Mouse (Mus musculus) CH12.LX (cell line): ENCODE results near the gene C5ar1. TPM values are rescaled to one million over a fixed set of nuclear protein-coding genes. Genes with fewer than 3 reads are reported as not detected.

Source experiments
- DNase-seq: peaks from one replicate; pipeline ENCODE4 v3.0.0-alpha.2; 2013; ENCODE audit errors: extremely low read depth
- H3K27ac ChIP-seq: 2 replicates; pipeline ENCODE4 v1.5.1; 2012; ENCODE audit warnings: low read depth, mild to moderate bottlenecking, control low read depth, moderate library complexity; ENCODE audit not compliant: insufficient read depth
- H3K27me3 ChIP-seq: replicated peaks from 2 replicates; pipeline ENCODE3; 2012; ENCODE audit warnings: inconsistent platforms
- H3K36me3 ChIP-seq, 2 experiments: replicated peaks in 1 of 2; 2 replicates each; pipeline versions ENCODE3 to v1.6.1; 2012; ENCODE audit warnings: inconsistent platforms in 1 of 2, low read length in 1 of 2, mild to moderate bottlenecking in 1 of 2, mixed read lengths in 1 of 2, moderate library complexity in 1 of 2; ENCODE audit not compliant: control insufficient read depth in 1 of 2, insufficient read depth in 1 of 2
- H3K4me1 ChIP-seq, 2 experiments: 2 replicates each; pipeline ENCODE4 v1.6.1; 2012; ENCODE audit warnings: inconsistent platforms in 1 of 2, moderate library complexity in 1 of 2; ENCODE audit not compliant: insufficient read depth in 2 of 2, control insufficient read depth in 1 of 2
- H3K4me2 ChIP-seq: 2 replicates; pipeline ENCODE4 v1.6.1; 2012; ENCODE audit warnings: low read depth, mild to moderate bottlenecking, control low read depth; ENCODE audit not compliant: poor library complexity, insufficient read depth, severe bottlenecking
- H3K4me3 ChIP-seq, 3 experiments: fragments of 150-350 bp in 1 of 3; sonication (generic) in 1 of 3; replicated peaks in 1 of 3; 2 replicates each; pipeline versions ENCODE3 to v1.5.1; 2011 to 2012; ENCODE audit warnings: low read depth in 2 of 3, low read length in 2 of 3, mild to moderate bottlenecking in 2 of 3, moderate library complexity in 2 of 3, control low read depth in 1 of 3, improper control_type of control experiment in 1 of 3, inconsistent platforms in 1 of 3, mixed read lengths in 1 of 3; ENCODE audit not compliant: poor library complexity in 1 of 3
- H3K79me2 ChIP-seq: replicated peaks from 2 replicates; pipeline ENCODE4 v1.6.1; 2012; ENCODE audit warnings: mild to moderate bottlenecking, moderate library complexity; ENCODE audit not compliant: control insufficient read depth, poor library complexity, insufficient read depth, severe bottlenecking; ENCODE audit errors: extremely low read depth
- H3K9ac ChIP-seq: 2 replicates; pipeline ENCODE4 v1.6.1; 2012; ENCODE audit warnings: low read depth, mild to moderate bottlenecking, control low read depth, moderate library complexity; ENCODE audit not compliant: insufficient read depth
- H3K9me3 ChIP-seq: replicated peaks from 2 replicates; pipeline ENCODE3; 2012; ENCODE audit warnings: low read length, inconsistent platforms, mixed read lengths
- BHLHE40 ChIP-seq: IDR thresholded peaks from 2 replicates; pipeline ENCODE4 v1.6.1; 2011; ENCODE audit warnings: mild to moderate bottlenecking, low read depth, low read length, improper control_type of control experiment
- CHD1 ChIP-seq: IDR thresholded peaks from 2 replicates; pipeline ENCODE4 v1.6.1; 2012; ENCODE audit warnings: low read depth, low read length, improper control_type of control experiment, inconsistent platforms
- CHD2 ChIP-seq: IDR thresholded peaks from 2 replicates; pipeline ENCODE4 v1.6.1; 2011; ENCODE audit warnings: low read length, improper control_type of control experiment
- CTCF ChIP-seq, 2 experiments: IDR thresholded peaks in 1 of 2; conservative IDR thresholded peaks in 1 of 2; 2 replicates each; pipeline ENCODE4 v1.5.1; 2011 to 2012; ENCODE audit warnings: low read depth in 2 of 2, low read length in 2 of 2, improper control_type of control experiment in 1 of 2, inconsistent platforms in 1 of 2, mild to moderate bottlenecking in 1 of 2, moderate library complexity in 1 of 2
- ELF1 ChIP-seq: IDR thresholded peaks from 2 replicates; pipeline ENCODE4 v1.6.1; 2014; ENCODE audit warnings: low read depth, mild to moderate bottlenecking, inconsistent platforms, low read length, improper control_type of control experiment
- EP300 ChIP-seq: IDR thresholded peaks from 2 replicates; pipeline ENCODE4 v1.6.1; 2011; ENCODE audit warnings: low read length, improper control_type of control experiment
- ETS1 ChIP-seq: conservative IDR thresholded peaks from 2 replicates; pipeline ENCODE4 v1.6.1; 2012; ENCODE audit warnings: low read depth, mild to moderate bottlenecking, inconsistent platforms, low read length, improper control_type of control experiment, moderate library complexity
- GABPA ChIP-seq: IDR thresholded peaks from 2 replicates; pipeline ENCODE4 v1.6.1; 2012; ENCODE audit warnings: low read depth, low read length, improper control_type of control experiment, inconsistent platforms; ENCODE audit not compliant: insufficient replicate concordance
- IRF4 ChIP-seq: IDR thresholded peaks from 2 replicates; pipeline ENCODE4 v1.6.1; 2014; ENCODE audit warnings: low read depth, mild to moderate bottlenecking, inconsistent platforms, low read length, improper control_type of control experiment
- JUN ChIP-seq: IDR thresholded peaks from 2 replicates; pipeline ENCODE4 v1.6.1; 2011; ENCODE audit warnings: low read depth, mild to moderate bottlenecking, low read length, improper control_type of control experiment, moderate library complexity; ENCODE audit not compliant: insufficient read depth
- JUND ChIP-seq: conservative IDR thresholded peaks from 2 replicates; pipeline ENCODE4 v1.6.1; 2011; ENCODE audit warnings: low read depth, low read length, improper control_type of control experiment
- KAT2A ChIP-seq: IDR thresholded peaks from 2 replicates; pipeline ENCODE4 v1.6.1; 2012; ENCODE audit warnings: low read length, improper control_type of control experiment, inconsistent platforms; ENCODE audit not compliant: insufficient replicate concordance
- MAX ChIP-seq: IDR thresholded peaks from 2 replicates; pipeline ENCODE4 v1.6.1; 2011; ENCODE audit warnings: low read length, improper control_type of control experiment
- MEF2A ChIP-seq: IDR thresholded peaks from 2 replicates; pipeline ENCODE4 v1.6.1; 2014; ENCODE audit warnings: low read depth, mild to moderate bottlenecking, inconsistent platforms, low read length, improper control_type of control experiment, borderline replicate concordance
- MXI1 ChIP-seq: IDR thresholded peaks from 2 replicates; pipeline ENCODE4 v1.6.1; 2011; ENCODE audit warnings: mild to moderate bottlenecking, low read depth, low read length, improper control_type of control experiment
- MYC ChIP-seq: IDR thresholded peaks from 2 replicates; pipeline ENCODE4 v1.6.1; 2011; ENCODE audit warnings: low read depth, mild to moderate bottlenecking, improper control_type of control experiment, low read length
- NRF1 ChIP-seq: IDR thresholded peaks from 2 replicates; pipeline ENCODE4 v1.6.1; 2014; ENCODE audit warnings: low read depth, mild to moderate bottlenecking, inconsistent platforms, low read length, improper control_type of control experiment, moderate library complexity
- POLR2A ChIP-seq: IDR thresholded peaks from 2 replicates; pipeline ENCODE4 v1.6.1; 2011; ENCODE audit warnings: low read depth, mild to moderate bottlenecking, improper control_type of control experiment, low read length
- POLR2AphosphoS2 ChIP-seq: IDR thresholded peaks from 2 replicates; pipeline ENCODE4 v1.6.1; 2011; ENCODE audit warnings: low read depth, low read length, improper control_type of control experiment
- RCOR1 ChIP-seq: conservative IDR thresholded peaks from 2 replicates; pipeline ENCODE4 v1.6.1; 2012; ENCODE audit warnings: low read depth, mild to moderate bottlenecking, inconsistent platforms, low read length, improper control_type of control experiment
- SIN3A ChIP-seq: IDR thresholded peaks from 2 replicates; pipeline ENCODE4 v1.6.1; 2012; ENCODE audit warnings: low read length, improper control_type of control experiment, inconsistent platforms
- SMC3 ChIP-seq: IDR thresholded peaks from 2 replicates; pipeline ENCODE4 v1.6.1; 2011; ENCODE audit warnings: low read depth, low read length, improper control_type of control experiment
- TBP ChIP-seq: conservative IDR thresholded peaks from 2 replicates; pipeline ENCODE4 v1.6.1; 2011; ENCODE audit warnings: low read depth, low read length, improper control_type of control experiment
- TCF12 ChIP-seq: IDR thresholded peaks from 2 replicates; pipeline ENCODE4 v1.6.1; 2014; ENCODE audit warnings: low read depth, mild to moderate bottlenecking, inconsistent platforms, low read length, improper control_type of control experiment
- USF2 ChIP-seq: conservative IDR thresholded peaks from 2 replicates; pipeline ENCODE4 v1.6.1; 2011; ENCODE audit warnings: low read depth, low read length, improper control_type of control experiment
- ZC3H11A ChIP-seq: IDR thresholded peaks from 2 replicates; pipeline ENCODE4 v1.6.1; 2012; ENCODE audit warnings: low read depth, mild to moderate bottlenecking, inconsistent platforms, low read length, improper control_type of control experiment
- ZKSCAN1 ChIP-seq: IDR thresholded peaks from 2 replicates; pipeline ENCODE4 v1.6.1; 2012; ENCODE audit warnings: low read depth, inconsistent platforms, low read length, improper control_type of control experiment, borderline replicate concordance
- ZMIZ1 ChIP-seq: IDR thresholded peaks from 2 replicates; pipeline ENCODE4 v1.6.1; 2012; ENCODE audit warnings: low read depth, mild to moderate bottlenecking, inconsistent platforms, low read length, improper control_type of control experiment
- ZNF384 ChIP-seq: IDR thresholded peaks from 2 replicates; pipeline ENCODE4 v1.6.1; 2012; ENCODE audit warnings: low read depth, low read length, improper control_type of control experiment, inconsistent platforms
- dilution Hi-C: fragments of 300-500 bp; cut with MboI; formaldehyde crosslinking; loops from 2 replicates; pipeline ENCODE4 v1.14.3; 2020; ENCODE audit warnings: low sequenced_read_pairs; ENCODE audit not compliant: extremely low pct_unique_long_range_greater_than_20kb, extremely low pct_ligation_motif_present
- in situ Hi-C: fragments of 300-500 bp; cut with MboI; formaldehyde crosslinking; loops from 3 replicates; pipeline ENCODE4 v1.14.3; 2019; ENCODE audit warnings: low sequenced_read_pairs, low pct_ligation_motif_present, low pct_unique_long_range_greater_than_20kb, mixed read lengths
- polyA plus RNA-seq: library from polyadenylated mRNA; unstranded; fragments of >175 nt; gene quantifications from 2 replicates; pipeline ENCODE4 v1.2.1, GENCODE M21; 2012; ENCODE audit warnings: low read depth; ENCODE audit not compliant: insufficient read length
- total RNA-seq, 2 experiments: library from RNA; depleted of rRNA; stranded (reverse); fragments of 300-350 nt in 1 of 2; fragments of >200 nt in 1 of 2; gene quantifications; 2 replicates each; pipeline ENCODE4 v1.2.3; 2012 to 2014

Gene C5ar1
- total RNA-seq (2012; rRNA removed) = not detected in 2 replicates
- not detected in 2 replicates for total RNA-seq (2014; rRNA removed)
- not detected in 2 replicates for polyA plus RNA-seq

DNA sequence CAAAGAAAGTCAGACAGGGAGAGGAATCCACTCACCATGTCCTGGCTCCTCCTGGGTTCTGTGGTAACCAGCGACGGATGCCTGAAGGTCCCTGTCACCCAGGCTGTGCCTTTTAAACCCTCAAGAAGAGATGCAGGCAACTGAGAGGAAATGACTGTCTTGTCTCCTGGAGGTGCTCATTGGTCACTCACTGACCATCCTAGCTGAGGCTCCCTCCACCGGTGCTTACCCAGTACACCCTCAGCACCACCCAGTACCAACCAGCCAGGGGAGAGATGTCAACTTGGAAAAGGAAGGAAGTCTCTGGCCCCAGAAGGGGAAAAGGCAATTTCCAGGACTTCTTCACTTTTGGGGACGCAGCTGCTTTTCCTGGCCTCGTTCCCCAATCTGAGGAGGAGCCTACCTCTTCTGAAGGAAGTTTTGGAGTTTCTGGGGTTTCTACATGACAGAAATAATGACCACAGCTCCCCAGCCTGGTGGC lies at the start of gene C5ar1:
C5ar1 (minus strand) TSS at position 431 of the 481 bp plus-strand sequence.
- H3K36me3 ChIP-seq = no peaks in the 10 kb centered on the region
- H3K9ac ChIP-seq = no peak within 1 kb of the TSS
- no peak for DNase-seq
- no peak within 1 kb of the TSS for H3K27ac ChIP-seq
- no peak within 1 kb of the TSS for H3K4me3 ChIP-seq
- H3K79me2 ChIP-seq = no peaks in the 10 kb centered on the region
- dilution Hi-C loops = no loop called here
- in situ Hi-C loops = loop anchor here (10.0 to 25.0 kb wide), 2 partner anchors 64 to 197 kb away; partner anchors contain the start of gene Zfp541
- no peak for TF ChIP-seq KAT2A
- TF ChIP-seq POLR2A = no peak
- no peak for TF ChIP-seq ZMIZ1
- TF ChIP-seq POLR2AphosphoS2 = no peak
- no peak for TF ChIP-seq CHD1
- TF ChIP-seq ZKSCAN1 = no peak
- no peak for TF ChIP-seq CHD2
- no peak for TF ChIP-seq JUN
- no peak for TF ChIP-seq ZNF384
- no peak within 1 kb of the TSS for H3K4me2 ChIP-seq
- H3K9me3 ChIP-seq = no peaks in the 10 kb centered on the region
- no peaks in the 10 kb centered on the region for H3K27me3 ChIP-seq
- peaks cover 4 to 24% of the 10 kb centered on the region in 2 experiments; a peak in 3 of 4 replicates for H3K4me1 ChIP-seq

DNA sequence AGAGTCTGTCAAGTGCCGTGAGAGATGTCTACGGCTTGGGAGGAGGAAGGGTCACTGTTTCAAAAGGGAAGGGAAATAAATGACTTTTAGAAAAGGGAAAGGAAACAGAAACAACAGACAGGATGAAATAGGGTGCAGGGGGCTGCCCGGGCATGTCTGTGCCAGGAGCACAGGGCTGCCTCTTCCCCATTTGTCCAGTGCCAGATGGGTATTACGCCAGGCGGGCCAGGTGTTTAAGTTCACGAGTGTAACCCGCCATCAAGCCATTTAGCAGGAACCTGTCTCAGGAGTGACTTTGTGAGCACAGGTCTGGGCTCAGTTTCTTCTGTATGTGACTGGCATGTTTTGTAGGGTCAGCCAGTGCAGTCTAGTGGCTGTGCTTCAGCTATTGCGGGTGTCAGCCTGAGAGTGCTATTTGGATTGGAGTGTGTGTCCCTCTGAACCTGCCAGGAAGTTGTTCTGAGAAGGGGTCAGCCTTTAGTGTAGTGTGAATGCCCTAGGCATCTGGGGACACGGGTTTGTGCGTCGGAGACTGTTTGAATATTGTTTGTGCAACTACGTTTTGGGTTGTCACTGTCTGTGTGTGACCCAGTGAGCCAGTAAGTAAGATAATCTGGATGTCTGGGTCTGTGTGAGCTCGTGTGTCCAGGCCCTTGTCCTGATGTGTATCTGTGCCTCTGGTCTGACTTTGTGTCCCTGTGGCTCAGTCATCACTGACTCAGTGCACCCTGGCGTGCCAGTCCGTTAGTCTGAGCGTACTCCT lies 49.4 kb upstream of the C5ar1 start:
- peaks cover 3% of the 10 kb centered on the region in 2 experiments for H3K36me3 ChIP-seq
- peak overlapping the region; percentile 37 for H3K4me2 ChIP-seq
- in situ Hi-C loops = no loop called here
- peak; percentile 80 for DNase-seq
- dilution Hi-C loops = no loop called here
- H3K4me1 ChIP-seq = peaks cover 5 to 37% of the 10 kb centered on the region in 2 experiments; a peak in 3 of 4 replicates
- peak overlapping the region; percentile 99 for H3K27ac ChIP-seq
- H3K79me2 ChIP-seq = peaks cover 28% of the 10 kb centered on the region
- H3K4me3 ChIP-seq = peak overlapping the region; percentile 47 to 99 (median 58)
- peak overlapping the region; percentile 42 for H3K9ac ChIP-seq
- no peaks in the 10 kb centered on the region for H3K27me3 ChIP-seq
- no peaks in the 10 kb centered on the region for H3K9me3 ChIP-seq
- TF ChIP-seq MAX = no peak
- TF ChIP-seq ELF1 = 0 out of 2 replicates have a peak, but pooled peaks have one; percentile 26
- TF ChIP-seq MEF2A = peak; percentile 86
- 0 out of 2 replicates have a peak, but pooled peaks have one; percentile 51 for TF ChIP-seq KAT2A
- TF ChIP-seq JUN = no peak
- no peak for TF ChIP-seq POLR2AphosphoS2
- TF ChIP-seq ZMIZ1 = peak; percentile 25; the same call in 1 of the 2 replicates
- no peak for TF ChIP-seq MXI1
- TF ChIP-seq GABPA = no peak
- peak; percentile 74; the same call in 1 of the 2 replicates for TF ChIP-seq ETS1
- no peak for TF ChIP-seq NRF1
- TF ChIP-seq TCF12 = peak; percentile 90
- TF ChIP-seq BHLHE40 = peak; percentile 71
- 0 out of 2 replicates have a peak, but pooled peaks have one; percentile 69 for TF ChIP-seq RCOR1
- TF ChIP-seq ZC3H11A = no peak
- peak; percentile 48; the same call in 1 of the 2 replicates for TF ChIP-seq POLR2A
- TF ChIP-seq SMC3 = no peak
- TF ChIP-seq CTCF (conservative IDR thresholded peaks at IDR 0.05 in 1 of 2, IDR thresholded peaks at IDR 0.05 in 1 of 2; ENCODE audit: low read depth in 2 of 2, low read length in 2 of 2) = no peak
- peak; percentile 82 for TF ChIP-seq IRF4
- peak; percentile 72 for TF ChIP-seq CHD2
- no peak for TF ChIP-seq USF2
- TF ChIP-seq JUND = 0 out of 2 replicates have a peak, but pooled peaks have one; percentile 27
- TF ChIP-seq EP300 = peak; percentile 72
- peak; percentile 79 for TF ChIP-seq SIN3A
- 0 out of 2 replicates have a peak, but pooled peaks have one; percentile 38 for TF ChIP-seq MYC
- peak; percentile 62 for TF ChIP-seq TBP
